Mouse (Mus musculus): ENCODE measurements around the gene Prkn.

- no peak for TF ChIP-seq CTCF (IDR thresholded peaks at IDR 0.05; ENCODE audit: borderline replicate concordance, insufficient read depth, low read length)
- TF ChIP-seq POLR2A (IDR thresholded peaks at IDR 0.05; ENCODE audit: low read depth, low read length) = no peak
Observed at GRCm38 (mm10) chr17:11070996-11071395, 230.8 kb downstream of the Prkn start.
